Mouse (Mus musculus): ENCODE measurements around the gene Psrc1. TPM values are rescaled to one million over a fixed set of nuclear protein-coding genes. Genes with fewer than 3 reads are reported as not detected.
A peak's percentile ranks its signal among the peaks of the same experiment; 100 is the strongest.

Gene Psrc1
- total RNA-seq, 2 experiments from 2014 or later: 0.33 TPM; not detected in 1

- peak; percentile 38 to 42 for DNase-seq
These were observed 40.5 kb downstream of the Psrc1 start for GRCm38 (mm10) chr3:108423844-108424801.

DNA sequence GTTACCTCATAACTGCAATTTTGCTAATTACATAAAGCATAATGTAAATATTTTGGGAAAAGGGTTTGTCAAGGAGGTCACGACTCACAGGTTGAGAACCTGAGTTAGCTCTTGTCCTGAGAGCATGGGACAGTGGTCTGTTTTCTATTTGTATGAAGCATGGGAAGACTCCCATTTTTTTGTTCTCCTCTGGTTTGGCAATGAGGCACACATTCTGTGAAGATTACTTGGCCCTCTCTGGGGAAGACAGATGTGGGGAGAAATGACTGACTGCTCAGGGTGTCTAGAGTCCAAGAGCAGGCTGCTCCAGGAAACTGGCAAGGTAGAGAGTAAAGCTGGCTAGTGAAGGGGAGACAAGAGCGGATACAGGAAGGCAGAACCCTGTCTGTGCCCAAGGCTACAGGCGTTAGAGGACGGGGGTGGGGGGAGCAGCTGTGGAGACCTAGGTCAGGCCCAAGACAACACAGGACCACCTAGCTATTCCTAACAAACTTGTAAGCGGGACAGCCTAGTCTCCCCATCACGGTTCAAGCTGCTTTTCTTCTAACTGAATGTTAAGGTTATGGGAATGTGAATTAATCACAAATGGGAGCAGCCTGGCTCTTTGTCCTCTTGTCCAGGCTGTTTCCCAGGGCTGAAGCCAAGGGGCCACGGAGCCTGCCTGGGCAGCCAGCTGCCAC, 41.4 kb downstream of the Psrc1 start:
- no peak for DNase-seq

DNA sequence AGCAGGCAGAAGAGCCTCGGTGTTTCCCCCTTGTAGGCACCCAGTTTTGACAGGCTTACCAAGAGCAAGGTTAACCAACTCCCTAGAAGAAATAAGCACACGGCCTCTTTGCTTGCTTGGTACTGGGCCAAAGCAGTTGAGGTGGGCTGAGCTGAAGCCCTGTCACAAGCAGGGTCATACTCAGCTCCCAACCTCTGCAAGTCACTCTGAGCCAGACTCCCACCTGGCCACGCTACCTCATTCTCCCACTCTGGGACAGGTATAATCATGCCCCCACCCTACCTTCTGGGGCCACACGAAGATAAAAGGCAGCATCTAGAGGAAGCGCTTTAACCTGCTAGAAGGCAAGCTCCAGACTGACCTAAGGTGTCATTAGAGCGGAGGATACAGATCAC, 42.0 kb downstream of the Psrc1 start:
- no peak for DNase-seq

GRCm38 (mm10) chr3:108432542-108433187, 49.0 kb downstream of the Psrc1 start:
- no peak for DNase-seq

DNA sequence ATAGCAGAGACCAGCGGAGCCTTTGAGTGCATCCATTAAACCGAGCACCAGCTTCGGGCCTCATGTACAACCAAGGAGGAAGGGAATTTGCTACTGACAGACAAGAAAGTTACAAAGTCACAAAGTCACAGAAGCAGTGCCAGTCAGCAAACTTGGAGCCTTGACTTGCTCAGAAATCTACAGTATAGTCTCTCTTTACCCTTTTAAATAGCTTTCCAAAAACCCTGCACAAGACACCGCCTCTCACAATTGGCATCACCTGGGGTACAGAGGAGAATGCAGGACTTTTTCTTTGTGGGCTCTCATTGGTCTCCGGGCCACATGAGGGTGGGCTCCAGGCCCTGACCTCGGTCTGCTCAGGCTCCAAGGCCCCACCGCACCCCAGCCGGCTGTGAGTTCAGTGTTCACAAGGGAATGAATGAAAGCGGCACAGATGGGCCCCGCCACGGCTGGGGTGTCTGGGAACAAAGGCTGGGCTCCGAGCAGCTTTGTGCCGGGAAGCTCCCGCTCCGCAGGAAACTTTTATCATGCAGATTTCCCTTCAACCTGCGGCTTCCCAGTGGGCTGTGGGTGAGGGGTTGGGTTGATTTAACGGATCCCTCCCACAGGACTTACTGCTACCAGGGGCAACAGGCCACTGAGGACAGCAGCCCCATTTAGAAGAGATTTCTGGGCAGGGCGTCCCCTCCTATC, 49.7 kb downstream of the Psrc1 start:
- DNase-seq: no peak

DNA sequence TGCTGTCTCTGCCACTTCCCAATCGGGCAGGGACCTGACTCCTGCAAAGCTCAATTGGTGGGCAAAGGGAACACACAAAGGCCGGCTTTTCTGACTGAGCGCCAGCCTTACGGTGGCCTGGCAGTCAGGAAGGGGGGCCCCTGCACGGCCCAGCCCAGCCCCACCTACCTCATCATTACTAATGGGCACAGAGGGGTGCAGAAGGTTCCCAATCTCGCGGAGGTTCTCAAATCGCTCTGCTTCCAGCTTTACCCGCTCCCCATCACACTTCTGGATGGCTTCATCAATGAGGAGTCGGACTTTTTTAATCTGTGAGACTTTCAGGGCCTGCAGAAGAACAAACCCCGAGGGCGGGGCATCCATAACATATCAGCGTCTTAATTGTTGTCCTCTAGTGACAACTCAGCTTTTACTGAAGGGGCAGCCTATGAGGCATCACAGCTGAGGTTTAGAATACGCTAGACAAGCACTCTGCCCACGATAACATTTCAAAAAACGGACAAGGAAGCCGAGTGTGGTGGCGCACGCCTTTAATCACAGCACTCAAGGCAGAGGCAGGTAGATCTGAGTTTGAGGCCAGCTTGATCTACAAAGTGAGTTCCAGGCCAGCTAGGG, 50.3 kb downstream of the Psrc1 start:
- no peak for DNase-seq

DNA sequence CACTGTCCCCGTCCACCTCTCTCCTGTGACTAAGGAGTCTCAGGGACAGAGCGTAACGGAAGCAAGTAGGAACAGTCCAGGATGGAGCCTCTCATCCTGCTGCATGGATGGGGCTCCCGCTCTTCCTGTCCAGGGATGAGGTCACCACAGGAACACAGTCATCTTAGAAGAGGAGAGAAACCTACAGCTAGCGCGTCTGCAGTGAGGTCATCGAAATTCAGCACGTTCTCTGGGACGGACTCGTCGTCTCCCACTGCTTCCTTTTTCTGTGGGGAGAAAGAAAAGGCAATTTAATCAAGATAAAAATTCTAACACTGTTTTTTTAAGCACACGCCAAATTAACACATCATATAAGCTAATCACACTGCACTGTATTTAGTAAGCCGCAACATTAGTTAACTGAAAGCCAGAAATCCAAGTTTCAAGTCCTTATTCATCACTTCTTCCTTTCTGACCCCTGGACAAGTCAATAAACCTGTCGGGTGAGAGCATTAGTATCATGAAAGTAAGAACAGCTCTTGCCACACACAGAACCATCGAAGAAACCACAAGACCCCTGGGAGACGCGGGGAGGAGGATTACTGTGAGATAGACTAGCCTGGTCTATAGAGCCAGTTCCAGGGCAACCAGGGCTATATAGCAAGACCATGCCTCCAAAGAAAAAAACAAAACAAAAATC, 52.2 kb downstream of the Psrc1 start:
- DNase-seq: peak in 1 of 2 experiments; percentile 55

GRCm38 (mm10) chr3:108436380-108436714, 52.7 kb downstream of the Psrc1 start:
- no peak for DNase-seq

Other genes with a start within 250 kb of the Psrc1 start
- 10 to 100 TPM; 18.9 to 19.7 TPM for gene Gnai3, start 237.7 kb upstream of the Psrc1 start, total RNA-seq (2021)
- gene Gpr61, start 229.0 kb upstream of the Psrc1 start, total RNA-seq (2021): not detected
- 10 to 100 TPM; 18.2 to 19.4 TPM for gene Amigo1, start 197.5 kb upstream of the Psrc1 start, total RNA-seq (2021)
- 1 to 10 TPM; 5.2 to 5.3 TPM for gene Cyb561d1, start 182.6 kb upstream of the Psrc1 start, total RNA-seq (2021)
- gene Atxn7l2, start 172.9 kb upstream of the Psrc1 start, total RNA-seq (2021): 1 to 10 TPM; 2.2 to 2.6 TPM
- gene Sypl2, start 157.2 kb upstream of the Psrc1 start, total RNA-seq (2021): 1 to 10 TPM; 2.1 to 2.5 TPM
- 10 to 100 TPM; 55.0 to 59.5 TPM for gene Psma5, start 126.9 kb upstream of the Psrc1 start, total RNA-seq (2021)
- gene Sort1, start 99.8 kb upstream of the Psrc1 start, total RNA-seq (2021): 10 to 100 TPM; 18.1 to 25.7 TPM
- 10 to 100 TPM; 49.7 to 55.1 TPM for gene Mybphl, start 18.9 kb upstream of the Psrc1 start, total RNA-seq (2021)
- 1 to 10 TPM; 5.9 to 9.5 TPM for gene Celsr2, start 31.7 kb downstream of the Psrc1 start, total RNA-seq (2021)
- gene Sars, start 61.4 kb downstream of the Psrc1 start, total RNA-seq (2021): 10 to 100 TPM; 80.2 to 89.6 TPM
- not detected for gene 1700013F07Rik, start 150.3 kb downstream of the Psrc1 start, total RNA-seq (2021)
- 1 to 10 TPM in 1 of 2 experiments, under 1 TPM in 1; 0.30 to 1.6 TPM for gene 5330417C22Rik, start 152.7 kb downstream of the Psrc1 start, total RNA-seq (2021)
- gene Tmem167b, start 178.6 kb downstream of the Psrc1 start, total RNA-seq (2021): 10 to 100 TPM; 30.4 to 30.6 TPM
- gene Taf13, start 187.9 kb downstream of the Psrc1 start, total RNA-seq (2021): 10 to 100 TPM; 14.9 to 15.5 TPM
- 10 to 100 TPM in 1 of 2 experiments, 1 to 10 TPM in 1; 9.5 to 10.6 TPM for gene Wdr47, start 207.4 kb downstream of the Psrc1 start, total RNA-seq (2021)